Mouse (Mus musculus) heart, embryonic 15.5 days (tissue): Measurements from ENCODE around the gene Pgghg. TPM values are rescaled to one million over a fixed set of nuclear protein-coding genes. Genes with fewer than 3 reads are reported as not detected.

Experiments used
- ATAC-seq: fragments of 200-750 bp; cut with Nextera tagmentation; replicated peaks from 2 replicates; pipeline ENCODE4 v1.8.0; 2017; ENCODE audit warnings: low read depth, moderate TSS enrichment; ENCODE audit not compliant: insufficient number of reproducible peaks, insufficient read depth, low FRiP score
- H3K27ac ChIP-seq: fragments of 300-500 bp; sonication (generic); 2 replicates; pipeline ENCODE4 v1.5.1; 2015; ENCODE audit warnings: mild to moderate bottlenecking, inconsistent platforms
- H3K27me3 ChIP-seq: fragments of 300-500 bp; sonication (generic); 2 replicates; pipeline ENCODE4 v1.6.1; 2015; ENCODE audit warnings: inconsistent platforms
- H3K36me3 ChIP-seq: fragments of 300-500 bp; sonication (generic); 2 replicates; pipeline ENCODE4 v1.6.1; 2015; ENCODE audit warnings: mild to moderate bottlenecking, inconsistent platforms
- H3K4me1 ChIP-seq: fragments of 300-500 bp; sonication (generic); replicated peaks from 2 replicates; pipeline ENCODE4 v1.6.1; 2015; ENCODE audit warnings: inconsistent platforms
- H3K4me2 ChIP-seq: fragments of 300-500 bp; sonication (generic); 2 replicates; pipeline ENCODE4 v1.6.1; 2015; ENCODE audit warnings: inconsistent platforms, mild to moderate bottlenecking, moderate library complexity
- H3K4me3 ChIP-seq: fragments of 300-500 bp; sonication (generic); 2 replicates; pipeline ENCODE4 v1.5.1; 2015; ENCODE audit warnings: mild to moderate bottlenecking, inconsistent platforms
- H3K9ac ChIP-seq: fragments of 300-500 bp; sonication (generic); 2 replicates; pipeline ENCODE4 v1.6.1; 2015; ENCODE audit warnings: mild to moderate bottlenecking, inconsistent platforms
- H3K9me3 ChIP-seq: fragments of 300-500 bp; sonication (generic); replicated peaks from 2 replicates; pipeline ENCODE4 v1.6.1; 2016; ENCODE audit warnings: inconsistent platforms
- WGBS: fragments of 180-500 bp; shearing (Covaris S2); methylation state at CpG from one replicate; pipeline ENCODE4 v1.1.7; 2015; ENCODE audit warnings: mixed read lengths; 5-methylcytosine and 5-hydroxymethylcytosine counted together
- polyA plus RNA-seq: library from polyadenylated mRNA; unstranded; fragments of >200 nt; fragmentation: Nextera tagmentation; extraction: Ambion mirVana; gene quantifications from 2 replicates; pipeline ENCODE4 v1.2.1, GENCODE M21; 2015

Gene Pgghg
- polyA plus RNA-seq, 1 experiment from 2014 or later: 9.3 TPM

DNA sequence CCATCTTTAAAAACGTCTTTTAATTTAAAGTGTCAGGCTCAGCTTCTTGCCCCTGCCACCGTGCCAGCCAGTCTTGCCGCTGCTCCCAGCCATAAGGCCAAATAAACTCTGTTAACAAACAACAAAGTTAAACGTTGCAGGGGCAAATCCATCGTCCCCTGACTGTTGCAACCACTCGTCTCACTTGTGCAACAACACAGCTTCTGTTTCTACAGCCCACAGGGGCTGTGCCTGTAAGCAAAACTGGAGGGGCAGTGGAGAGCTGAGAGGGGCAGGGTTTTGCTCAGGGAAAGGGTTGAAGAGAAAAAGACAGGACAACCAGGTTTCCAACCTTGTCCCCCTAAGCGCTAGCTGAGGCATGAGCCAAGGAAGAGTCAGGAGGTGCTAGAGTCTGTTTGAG lies 33.0 kb upstream of the Pgghg start:
- 52% methylated on average over 7 of the region's 7 CpGs for WGBS
- Histone ChIP-seq H3K4me1 (peaks cover 4% of the 10 kb centered on the region; the same call in 1 of the 2 replicates), H3K4me2 (peak overlapping the region; percentile 89; the same call in 1 of the 2 replicates), H3K27me3 (no peaks in the 10 kb centered on the region), H3K4me3 (no peak overlapping the region), H3K27ac (no peak overlapping the region), H3K36me3 (no peaks in the 10 kb centered on the region), H3K9ac (no peak overlapping the region), H3K9me3 (no peaks in the 10 kb centered on the region)
- ATAC-seq: no peak

DNA sequence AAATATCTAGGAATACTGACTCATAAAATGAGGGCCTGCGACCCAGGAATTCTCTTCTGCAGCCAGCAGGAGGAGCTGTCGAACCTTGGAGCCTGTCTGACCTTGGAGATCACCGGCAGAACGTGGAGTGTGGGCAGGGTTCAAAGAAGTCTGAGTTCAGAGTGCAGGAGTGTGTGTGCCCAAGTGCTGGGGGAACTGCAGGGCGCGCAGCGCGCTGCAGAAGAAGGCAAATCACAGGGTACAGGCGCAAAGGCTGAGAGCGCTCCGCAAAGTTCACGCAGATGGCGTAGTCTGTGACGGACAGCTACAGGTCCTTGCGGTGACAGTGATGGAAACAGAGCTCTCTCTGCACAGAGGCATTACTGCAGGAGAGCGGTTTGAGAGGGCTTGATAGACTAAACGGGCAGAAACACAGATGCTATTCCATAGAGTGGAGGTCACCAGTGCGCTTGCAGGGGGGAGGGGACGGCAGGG lies 32.5 kb upstream of the Pgghg start:
- Histone ChIP-seq H3K9ac (peak overlapping the region; percentile 54), H3K36me3 (no peaks in the 10 kb centered on the region), H3K27me3 (no peaks in the 10 kb centered on the region), H3K27ac (peak overlapping the region; percentile 45), H3K4me3 (peak overlapping the region; percentile 53), H3K9me3 (no peaks in the 10 kb centered on the region), H3K4me2 (peak overlapping the region; percentile 89), H3K4me1 (peaks cover 4% of the 10 kb centered on the region; the same call in 1 of the 2 replicates)
- peak; percentile 72 for ATAC-seq
- under 1% methylated on average over 19 of the region's 19 CpGs for WGBS

DNA sequence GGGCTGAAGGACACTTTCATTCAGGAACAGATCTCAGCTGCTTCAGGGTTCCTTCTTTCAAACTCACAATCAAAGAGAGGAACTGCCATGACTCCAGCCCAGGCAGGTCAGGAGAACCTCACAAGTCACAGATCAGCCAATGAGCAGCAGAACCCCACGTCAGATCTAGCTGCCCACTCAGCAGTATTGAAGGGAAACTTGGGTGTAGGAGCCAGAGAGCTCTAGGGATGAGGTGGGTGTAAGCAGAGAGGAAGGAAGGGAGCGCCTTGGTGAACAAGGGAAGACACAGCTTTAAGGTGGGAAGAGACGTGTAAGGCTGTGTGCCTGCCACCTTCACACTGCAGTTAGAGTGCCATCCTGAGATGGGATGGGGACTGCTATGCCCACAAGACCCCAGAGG lies 28.9 kb upstream of the Pgghg start:
- Histone ChIP-seq H3K9me3 (no peaks in the 10 kb centered on the region), H3K27ac (no peak overlapping the region), H3K4me3 (no peak overlapping the region), H3K4me1 (peaks cover 4% of the 10 kb centered on the region; the same call in 1 of the 2 replicates), H3K36me3 (no peaks in the 10 kb centered on the region), H3K9ac (no peak overlapping the region), H3K27me3 (peaks cover 1% of the 10 kb centered on the region; the same call in 1 of the 2 replicates), H3K4me2 (no peak overlapping the region)
- WGBS: 54% methylated on average over 3 of the region's 3 CpGs
- no peak for ATAC-seq

- H3K27me3 ChIP-seq: peaks cover 7% of the 10 kb centered on the region
- no peaks in the 10 kb centered on the region for H3K9me3 ChIP-seq
- H3K4me1 ChIP-seq: peaks cover 4% of the 10 kb centered on the region; the same call in 1 of the 2 replicates
- H3K27ac ChIP-seq: no peak overlapping the region
- no peak for ATAC-seq
- H3K4me3 ChIP-seq: no peak overlapping the region
- H3K36me3 ChIP-seq: no peaks in the 10 kb centered on the region
- no peak overlapping the region for H3K4me2 ChIP-seq
- H3K9ac ChIP-seq: no peak overlapping the region
- WGBS: 73% methylated on average over 5 of the region's 5 CpGs
These were observed 28.2 kb upstream of the Pgghg start for GRCm38 (mm10) chr7:140912846-140913482.

DNA sequence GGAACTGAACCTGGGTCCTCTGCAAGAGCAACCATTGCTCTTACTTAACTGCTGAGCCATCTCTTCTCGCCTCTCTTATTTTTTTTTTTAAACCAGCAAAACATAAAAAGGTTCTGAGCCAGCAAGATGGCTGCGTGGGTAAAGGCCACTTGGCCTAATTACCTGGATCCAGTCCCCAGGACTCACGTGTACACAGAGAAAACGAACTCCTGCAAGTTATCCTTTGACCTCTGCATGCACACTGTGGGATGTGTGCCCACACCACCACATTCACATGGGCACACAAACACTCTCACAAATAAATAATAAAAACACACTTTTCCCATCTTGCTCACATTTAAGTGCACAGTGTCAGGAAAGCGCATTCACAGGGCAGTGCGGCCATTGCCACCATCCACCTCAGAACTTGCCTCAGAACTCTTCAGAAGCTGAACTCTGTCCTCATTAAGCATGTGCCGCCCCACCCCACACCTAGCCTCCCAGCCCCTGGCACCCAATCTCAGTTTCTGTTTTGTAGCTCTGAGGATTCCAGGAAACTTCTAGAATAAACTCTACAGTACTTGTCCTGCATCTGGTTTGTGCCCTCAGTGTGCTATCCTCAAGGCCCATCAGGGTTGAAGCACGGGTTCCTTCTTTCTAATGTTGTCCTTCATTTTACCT lies 27.0 kb upstream of the Pgghg start:
- no peak overlapping the region for H3K4me2 ChIP-seq
- no peaks in the 10 kb centered on the region for H3K4me1 ChIP-seq
- H3K36me3 ChIP-seq: no peaks in the 10 kb centered on the region
- ATAC-seq: no peak
- peaks cover 13% of the 10 kb centered on the region for H3K27me3 ChIP-seq
- no peak overlapping the region for H3K4me3 ChIP-seq
- H3K9me3 ChIP-seq: no peaks in the 10 kb centered on the region
- no peak overlapping the region for H3K27ac ChIP-seq
- WGBS: 72% methylated on average over 8 of the region's 8 CpGs
- no peak overlapping the region for H3K9ac ChIP-seq

- WGBS: 43% methylated on average over 4 of the region's 4 CpGs
These were observed 21.3 kb upstream of the Pgghg start for GRCm38 (mm10) chr7:140919911-140920310.

DNA sequence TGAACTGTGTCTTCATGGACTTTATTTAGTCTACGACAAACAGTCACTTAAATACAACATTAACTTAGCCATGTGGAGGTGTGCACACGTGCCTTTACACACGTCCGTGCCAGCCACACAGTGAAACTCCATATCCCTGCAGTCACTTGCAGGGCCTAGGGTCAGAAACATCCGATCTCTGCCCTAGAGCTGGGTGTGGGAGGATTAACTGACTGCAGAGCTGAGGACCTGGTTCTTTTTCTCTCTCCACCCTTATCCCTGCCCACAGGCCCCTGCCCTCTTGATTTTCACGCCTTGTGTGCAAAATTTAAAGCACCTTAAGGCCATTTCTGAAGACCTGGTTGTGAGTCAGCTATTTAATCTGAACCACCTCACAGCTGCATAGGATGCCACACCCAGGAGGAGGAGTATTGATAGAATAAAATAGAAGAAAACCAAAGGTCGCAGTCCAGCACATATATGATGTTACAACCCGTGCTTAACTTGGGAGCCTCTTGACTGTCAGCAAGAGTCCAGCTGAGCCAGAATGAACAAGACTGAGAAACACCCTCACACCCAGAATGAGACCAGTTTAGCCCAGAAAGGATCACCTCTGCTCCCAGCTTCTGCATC lies 20.7 kb upstream of the Pgghg start, which contains the start of gene Nlrp6:
Gene Nlrp6 (plus strand): TSS at position 485 of the 612 bp plus-strand sequence.
- no peak for ATAC-seq
- H3K36me3 ChIP-seq: no peaks in the 10 kb centered on the region
- peaks cover 76% of the 10 kb centered on the region for H3K27me3 ChIP-seq

More at GRCm38 (mm10) chr7:140919911-140920310, 21.3 kb upstream of the Pgghg start:
- no peak overlapping the region for H3K9ac ChIP-seq
- no peaks in the 10 kb centered on the region for H3K9me3 ChIP-seq
- H3K36me3 ChIP-seq: no peaks in the 10 kb centered on the region
- peaks cover 14% of the 10 kb centered on the region for H3K4me1 ChIP-seq
- no peak overlapping the region for H3K4me3 ChIP-seq
- no peak for ATAC-seq
- H3K4me2 ChIP-seq: no peak overlapping the region
- H3K27ac ChIP-seq: no peak overlapping the region
- H3K27me3 ChIP-seq: peaks cover 71% of the 10 kb centered on the region

DNA sequence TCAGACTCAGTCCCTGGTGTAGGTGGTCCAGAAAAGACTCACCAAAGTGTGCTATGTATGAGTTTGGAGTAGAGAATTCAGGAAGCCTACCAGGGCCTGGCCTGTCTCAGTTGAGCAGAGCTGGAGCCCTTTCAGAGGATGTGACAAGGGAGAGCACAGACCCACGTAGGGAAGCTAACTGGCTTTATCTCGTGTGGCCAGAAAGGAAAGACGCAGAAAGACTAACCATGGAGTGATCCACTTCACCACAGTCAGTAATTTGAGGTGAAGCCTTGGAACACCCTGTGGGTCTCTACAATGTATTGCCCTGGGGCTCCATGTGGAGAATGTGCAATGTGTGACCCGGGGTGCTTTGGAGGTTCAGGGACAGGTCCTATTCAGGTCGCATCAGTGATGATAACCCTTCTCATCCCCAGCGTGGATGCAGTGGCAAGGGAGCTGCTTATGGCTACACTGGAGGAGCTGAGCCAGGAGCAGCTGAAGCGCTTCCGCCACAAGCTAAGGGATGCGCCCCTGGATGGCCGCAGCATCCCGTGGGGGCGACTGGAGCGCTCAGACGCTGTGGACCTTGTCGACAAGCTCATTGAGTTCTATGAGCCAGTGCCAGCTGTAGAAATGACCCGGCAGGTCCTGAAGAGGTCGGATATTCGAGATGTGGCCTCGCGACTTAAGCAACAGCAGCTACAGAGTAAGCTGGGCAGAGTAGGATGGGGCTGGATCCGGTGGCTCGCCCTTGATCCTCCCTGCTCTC lies 19.8 kb upstream of the Pgghg start:
- Histone ChIP-seq H3K9me3 (no peaks in the 10 kb centered on the region), H3K27me3 (peaks cover 76% of the 10 kb centered on the region), H3K36me3 (no peaks in the 10 kb centered on the region), H3K27ac (no peak overlapping the region), H3K4me1 (peaks cover 14% of the 10 kb centered on the region), H3K4me3 (no peak overlapping the region; the same call in 1 of the 2 replicates), H3K4me2 (no peak overlapping the region), H3K9ac (no peak overlapping the region)
- no peak for ATAC-seq
- 28% methylated on average over 22 of the region's 22 CpGs for WGBS

More for the DNA sequence above, 20.7 kb upstream of the Pgghg start, which contains the start of gene Nlrp6:
- Histone ChIP-seq H3K9ac (no peak within 1 kb of the TSS), H3K9me3 (no peaks in the 10 kb centered on the region), H3K4me3 (no peak within 1 kb of the TSS; the same call in 1 of the 2 replicates), H3K4me2 (no peak within 1 kb of the TSS), H3K27ac (no peak within 1 kb of the TSS), H3K4me1 (peaks cover 14% of the 10 kb centered on the region)
- WGBS: 64% methylated on average over 8 of the region's 8 CpGs

DNA sequence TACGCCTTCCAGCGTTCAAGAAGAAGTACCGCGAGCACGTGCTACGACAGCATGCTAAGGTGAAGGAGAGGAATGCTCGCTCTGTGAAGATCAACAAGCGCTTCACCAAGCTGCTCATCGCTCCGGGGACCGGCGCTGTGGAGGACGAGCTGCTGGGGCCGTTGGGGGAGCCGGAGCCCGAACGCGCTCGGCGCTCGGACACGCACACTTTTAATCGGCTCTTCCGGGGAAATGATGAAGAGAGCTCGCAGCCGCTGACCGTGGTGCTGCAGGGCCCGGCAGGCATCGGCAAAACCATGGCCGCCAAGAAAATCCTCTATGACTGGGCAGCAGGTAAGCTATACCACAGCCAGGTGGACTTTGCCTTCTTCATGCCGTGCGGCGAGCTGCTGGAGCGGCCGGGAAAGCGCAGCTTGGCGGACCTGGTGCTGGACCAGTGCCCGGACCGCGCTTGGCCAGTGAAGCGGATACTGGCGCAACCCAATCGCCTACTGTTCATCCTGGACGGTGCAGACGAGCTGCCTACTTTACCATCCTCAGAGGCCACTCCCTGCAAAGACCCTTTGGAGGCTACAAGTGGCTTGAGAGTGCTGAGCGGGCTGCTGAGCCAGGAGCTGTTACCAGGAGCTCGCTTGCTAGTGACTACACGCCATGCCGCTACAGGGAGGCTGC lies 18.7 kb upstream of the Pgghg start:
- H3K9me3 ChIP-seq: no peaks in the 10 kb centered on the region
- no peaks in the 10 kb centered on the region for H3K36me3 ChIP-seq
- under 1% methylated on average over 49 of the region's 49 CpGs for WGBS
- peak overlapping the region; percentile 39 for H3K4me3 ChIP-seq
- H3K27ac ChIP-seq: no peak overlapping the region
- H3K4me2 ChIP-seq: peak overlapping the region; percentile 55
- no peak for ATAC-seq
- peaks cover 14% of the 10 kb centered on the region for H3K4me1 ChIP-seq
- H3K27me3 ChIP-seq: peaks cover 76% of the 10 kb centered on the region
- H3K9ac ChIP-seq: no peak overlapping the region; the same call in 1 of the 2 replicates

DNA sequence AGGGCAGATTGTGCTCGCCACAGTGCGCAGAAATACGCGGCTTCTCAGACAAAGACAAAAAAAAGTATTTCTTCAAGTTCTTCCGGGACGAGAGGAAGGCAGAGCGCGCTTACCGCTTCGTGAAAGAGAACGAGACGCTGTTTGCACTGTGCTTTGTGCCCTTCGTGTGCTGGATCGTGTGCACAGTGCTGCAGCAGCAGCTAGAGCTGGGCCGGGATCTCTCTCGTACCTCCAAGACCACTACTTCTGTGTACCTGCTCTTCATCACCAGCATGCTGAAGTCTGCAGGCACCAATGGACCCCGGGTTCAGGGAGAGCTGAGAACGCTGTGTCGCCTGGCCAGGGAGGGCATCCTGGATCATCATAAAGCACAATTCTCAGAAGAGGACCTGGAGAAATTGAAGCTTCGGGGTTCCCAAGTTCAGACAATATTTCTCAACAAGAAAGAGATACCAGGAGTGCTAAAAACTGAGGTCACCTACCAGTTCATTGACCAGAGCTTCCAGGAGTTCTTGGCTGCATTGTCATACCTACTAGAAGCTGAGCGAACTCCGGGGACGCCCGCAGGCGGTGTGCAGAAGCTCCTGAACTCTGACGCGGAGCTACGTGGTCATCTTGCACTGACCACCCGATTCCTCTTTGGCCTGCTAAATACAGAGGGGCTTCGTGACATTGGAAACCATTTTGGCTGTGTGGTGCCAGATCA lies 18.0 kb upstream of the Pgghg start:
- Histone ChIP-seq H3K36me3 (no peaks in the 10 kb centered on the region), H3K4me2 (peak overlapping the region; percentile 55), H3K27me3 (peaks cover 71% of the 10 kb centered on the region), H3K9me3 (no peaks in the 10 kb centered on the region), H3K27ac (no peak overlapping the region), H3K4me3 (peak overlapping the region; percentile 39), H3K9ac (no peak overlapping the region), H3K4me1 (peaks cover 14% of the 10 kb centered on the region)
- no peak for ATAC-seq
- 25% methylated on average over 30 of the region's 30 CpGs for WGBS
